Comparison of ENCODE assay signal across 11 mouse cellular contexts in the genomic region with DNA sequence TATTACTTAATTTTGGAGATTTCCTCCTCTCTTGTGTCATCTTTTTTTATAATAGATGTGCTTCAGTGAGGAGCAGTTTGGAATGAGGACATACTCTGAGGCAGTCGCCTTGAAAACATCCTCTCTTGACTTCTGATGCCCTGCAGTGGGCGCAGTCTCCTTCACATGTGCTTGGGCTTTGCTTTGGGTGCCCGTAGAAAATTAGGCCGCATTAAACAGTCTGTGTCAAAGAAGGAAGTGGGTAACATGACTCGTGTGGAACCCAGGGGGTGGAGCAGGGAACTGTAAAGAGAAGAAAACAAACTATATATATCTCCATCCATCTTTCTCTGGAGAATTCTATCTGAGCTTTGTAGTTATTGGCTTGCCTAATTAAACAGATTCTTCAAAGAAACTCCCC.
DNase-seq lines count a peak whose midpoint lies in the region; ATAC-seq lines count a peak whose summit lies in the region.
"Had no signal": no experiment of that assay in that cellular context is flagged by ENCODE, and none has a peak within 500 bp of the region (broad histone marks: within the 10 kb centered on the region; RNA-seq: fewer than 3 reads in every experiment).

No protein-coding gene starts in this region.

- no peak overlapping the region for H3K4me2 ChIP-seq in embryonic facial prominence, embryonic 13.5 days
- H3K4me2 ChIP-seq: midbrain, embryonic 12.5 days had no signal

- no peak overlapping the region for H3K4me3 ChIP-seq in embryonic facial prominence, embryonic 13.5 days
- no peak overlapping the region for H3K4me3 ChIP-seq in embryonic facial prominence, embryonic 10.5 days
- no peak overlapping the region for H3K4me3 ChIP-seq in limb, embryonic 10.5 days
- H3K4me3 ChIP-seq: midbrain, embryonic 12.5 days had no signal

- 0 out of 2 replicates have a peak overlapping the region, but pooled peaks have one; percentile 14 for H3K27ac ChIP-seq in embryonic facial prominence, embryonic 13.5 days
- H3K27ac ChIP-seq in embryonic facial prominence, embryonic 10.5 days (replicated peaks) = no peak overlapping the region
- no peak overlapping the region for H3K27ac ChIP-seq in limb, embryonic 10.5 days
- H3K27ac ChIP-seq: midbrain, embryonic 12.5 days had no signal

- no peak overlapping the region for H3K9ac ChIP-seq in embryonic facial prominence, embryonic 13.5 days
- H3K9ac ChIP-seq: midbrain, embryonic 12.5 days had no signal

- no peaks in the 10 kb centered on the region for H3K36me3 ChIP-seq in embryonic facial prominence, embryonic 13.5 days
- H3K36me3 ChIP-seq in embryonic facial prominence, embryonic 10.5 days (replicated peaks) = no peaks in the 10 kb centered on the region
- H3K36me3 ChIP-seq in limb, embryonic 10.5 days = no peaks in the 10 kb centered on the region
- H3K36me3 ChIP-seq: midbrain, embryonic 12.5 days had no signal

- 36% methylated on average over 5 of the region's 5 CpGs for WGBS in embryonic facial prominence, embryonic 13.5 days
- 78% methylated on average over 5 of the region's 5 CpGs for WGBS in embryonic facial prominence, embryonic 10.5 days
- WGBS in limb, embryonic 10.5 days = 74% methylated on average over 5 of the region's 5 CpGs

- H3K9me3 ChIP-seq in embryonic facial prominence, embryonic 13.5 days = no peaks in the 10 kb centered on the region
- H3K9me3 ChIP-seq in embryonic facial prominence, embryonic 10.5 days = no peaks in the 10 kb centered on the region
- H3K9me3 ChIP-seq in limb, embryonic 10.5 days (replicated peaks) = no peaks in the 10 kb centered on the region
- H3K9me3 ChIP-seq: midbrain, embryonic 12.5 days had no signal

- no peaks in the 10 kb centered on the region for H3K27me3 ChIP-seq in embryonic facial prominence, embryonic 13.5 days
- H3K27me3 ChIP-seq in embryonic facial prominence, embryonic 10.5 days (replicated peaks; ENCODE audit: low read depth, poor library complexity, severe bottlenecking) = no peaks in the 10 kb centered on the region
- no peaks in the 10 kb centered on the region for H3K27me3 ChIP-seq in limb, embryonic 10.5 days (ENCODE audit: low read depth, poor library complexity, severe bottlenecking)
- H3K27me3 ChIP-seq: midbrain, embryonic 12.5 days had no signal

- no peak for DNase-seq in embryonic facial prominence, embryonic 10.5 days (ENCODE audit: low spot score)
- peak; percentile 55 to 63 for DNase-seq in spleen, adult 18-20 months
- no peak for DNase-seq in spleen, adult 12 weeks (ENCODE audit: low spot score)
- peak; percentile 54 to 73 for DNase-seq in natural killer cell, adult 2 months (ENCODE audit: low spot score in 2 of 2)
- no peak for DNase-seq in layer of hippocampus, adult 9-11 months
- DNase-seq in limb, embryonic 10.5 days (ENCODE audit: low spot score) = no peak
- DNase-seq in layer of hippocampus, adult 8-10 months (ENCODE audit: low spot score in 2 of 2) = no peak
- DNase-seq: cerebellum, adult 9-10 months; kidney, adult 11 months had no signal

- peaks cover 38% of the 10 kb centered on the region for H3K4me1 ChIP-seq in embryonic facial prominence, embryonic 13.5 days
- H3K4me1 ChIP-seq in embryonic facial prominence, embryonic 10.5 days = peaks cover 34% of the 10 kb centered on the region
- peaks cover 14% of the 10 kb centered on the region for H3K4me1 ChIP-seq in limb, embryonic 10.5 days

- no peak for ATAC-seq in embryonic facial prominence, embryonic 13.5 days (ENCODE audit: insufficient number of reproducible peaks, insufficient read depth, low FRiP score, low TSS enrichment, low read depth)

Comparison
In these comparisons a context has a peak if more than half of its experiments do, and no peak if none do; other contexts are left out.
1. DNase-seq: peak in spleen, adult 18-20 months (2 of 2) and natural killer cell, adult 2 months (2 of 2); none in embryonic facial prominence, embryonic 10.5 days (single experiment), spleen, adult 12 weeks (single experiment), layer of hippocampus, adult 9-11 months (single experiment), limb, embryonic 10.5 days (single experiment) and layer of hippocampus, adult 8-10 months (0 of 2).